Mouse (Mus musculus) megakaryocyte, embryonic 14.5 days (primary cell): Measurements from ENCODE around the gene Tsc2.

Source experiments
- FLI1 ChIP-seq: IDR thresholded peaks from 2 replicates; pipeline ENCODE4 v1.6.1; 2012; ENCODE audit warnings: low read length, inconsistent platforms, mixed read lengths
- GATA1 ChIP-seq: IDR thresholded peaks from 3 replicates; pipeline ENCODE4 v1.6.1; 2012; ENCODE audit warnings: mixed read lengths, low read length, inconsistent platforms, borderline replicate concordance

GRCm38 (mm10) chr17:24651835-24652234 is 19.4 kb upstream of the Tsc2 start:
- no peak for TF ChIP-seq GATA1
- no peak for TF ChIP-seq FLI1
